Mouse (Mus musculus) stomach, embryonic 16.5 days (tissue): ENCODE measurements around the gene Akap2. TPM values are rescaled to one million over a fixed set of nuclear protein-coding genes. Genes with fewer than 3 reads are reported as not detected.

Experiments
- ATAC-seq: fragments of 200-750 bp; cut with Nextera tagmentation; 2 replicates; pipeline ENCODE4 v1.8.0; 2017; ENCODE audit warnings: moderate number of reproducible peaks, moderate TSS enrichment; ENCODE audit not compliant: insufficient read depth, low FRiP score
- H3K27ac ChIP-seq: fragments of 300-500 bp; sonication (generic); 2 replicates; pipeline ENCODE4 v1.5.1; 2014; ENCODE audit warnings: low read length
- H3K27me3 ChIP-seq: fragments of 300-500 bp; sonication (generic); 2 replicates; pipeline ENCODE4 v1.6.1; 2014; ENCODE audit warnings: low read length, control low read depth, mixed read lengths; ENCODE audit not compliant: control insufficient read depth, insufficient read depth
- H3K36me3 ChIP-seq: fragments of 300-500 bp; sonication (generic); 2 replicates; pipeline ENCODE4 v1.6.1; 2014; ENCODE audit warnings: low read length; ENCODE audit not compliant: control insufficient read depth, insufficient read depth
- H3K4me1 ChIP-seq: fragments of 300-500 bp; sonication (generic); 2 replicates; pipeline ENCODE4 v1.6.1; 2014; ENCODE audit warnings: low read length, control low read depth, mixed read lengths; ENCODE audit not compliant: control insufficient read depth, insufficient read depth
- H3K4me2 ChIP-seq: fragments of 300-500 bp; sonication (generic); 2 replicates; pipeline ENCODE4 v1.6.1; 2014; ENCODE audit warnings: low read depth, low read length, mixed read lengths
- H3K4me3 ChIP-seq: fragments of 300-500 bp; sonication (generic); replicated peaks from 2 replicates; pipeline ENCODE4 v1.5.1; 2014; ENCODE audit warnings: mild to moderate bottlenecking, low read length
- H3K9ac ChIP-seq: fragments of 300-500 bp; sonication (generic); 2 replicates; pipeline ENCODE4 v1.6.1; 2014; ENCODE audit warnings: low read length
- H3K9me3 ChIP-seq: fragments of 300-500 bp; sonication (generic); replicated peaks from 2 replicates; pipeline ENCODE4 v1.6.1; 2016; ENCODE audit warnings: low read length, control low read depth; ENCODE audit not compliant: control insufficient read depth
- WGBS: fragments of 180-500 bp; shearing (Covaris S2); extraction: QIAGEN DNeasy Blood & Tissue Kit; methylation state at CpG from one replicate; pipeline ENCODE4 v1.1.7; 2014; 5-methylcytosine and 5-hydroxymethylcytosine counted together
- polyA plus RNA-seq: library from polyadenylated mRNA; unstranded; fragments of >200 nt; fragmentation: Nextera tagmentation; extraction: Ambion mirVana; gene quantifications from 2 replicates; pipeline ENCODE4 v1.2.1, GENCODE M21; 2015

Gene Akap2
- polyA plus RNA-seq, 1 experiment from 2014 or later: 26.5 TPM

GRCm38 (mm10) chr4:57762424-57762823, 45.0 kb downstream of the Akap2 start:
- Histone ChIP-seq H3K9ac (no peak overlapping the region), H3K36me3 (no peaks in the 10 kb centered on the region), H3K27me3 (no peaks in the 10 kb centered on the region), H3K27ac (no peak overlapping the region), H3K4me2 (no peak overlapping the region), H3K4me3 (no peak overlapping the region), H3K9me3 (no peaks in the 10 kb centered on the region), H3K4me1 (peaks cover 13% of the 10 kb centered on the region)
- ATAC-seq: no peak
- 61% methylated on average over 7 of the region's 7 CpGs for WGBS

GRCm38 (mm10) chr4:57764392-57764791, 46.9 kb downstream of the Akap2 start:
- H3K27me3 ChIP-seq: no peaks in the 10 kb centered on the region
- ATAC-seq: peak; percentile 29; the same call in 1 of the 2 replicates
- peak overlapping the region; percentile 51; the same call in 1 of the 2 replicates for H3K27ac ChIP-seq
- no peak overlapping the region for H3K4me2 ChIP-seq
- no peak overlapping the region for H3K4me3 ChIP-seq
- H3K9me3 ChIP-seq: no peaks in the 10 kb centered on the region
- peaks cover 10% of the 10 kb centered on the region for H3K4me1 ChIP-seq
- no peaks in the 10 kb centered on the region for H3K36me3 ChIP-seq
- 39% methylated on average over 1 of the region's 1 CpGs for WGBS
- no peak overlapping the region for H3K9ac ChIP-seq

GRCm38 (mm10) chr4:57764926-57765325, 47.5 kb downstream of the Akap2 start:
- H3K36me3 ChIP-seq: no peaks in the 10 kb centered on the region
- H3K27ac ChIP-seq: peak overlapping the region; percentile 58
- no peak overlapping the region for H3K4me3 ChIP-seq
- peaks cover 10% of the 10 kb centered on the region for H3K4me1 ChIP-seq
- ATAC-seq: no peak
- no peak overlapping the region for H3K4me2 ChIP-seq
- no peaks in the 10 kb centered on the region for H3K9me3 ChIP-seq
- no peak overlapping the region for H3K9ac ChIP-seq
- H3K27me3 ChIP-seq: no peaks in the 10 kb centered on the region
- WGBS: 74% methylated on average over 1 of the region's 1 CpGs

GRCm38 (mm10) chr4:57765806-57766205, 48.3 kb downstream of the Akap2 start:
- H3K27me3 ChIP-seq: no peaks in the 10 kb centered on the region
- H3K36me3 ChIP-seq: no peaks in the 10 kb centered on the region
- ATAC-seq: no peak
- H3K9ac ChIP-seq: no peak overlapping the region
- no peaks in the 10 kb centered on the region for H3K9me3 ChIP-seq
- peaks cover 10% of the 10 kb centered on the region for H3K4me1 ChIP-seq
- WGBS: 48% methylated on average over 4 of the region's 4 CpGs
- no peak overlapping the region for H3K4me2 ChIP-seq
- H3K27ac ChIP-seq: no peak overlapping the region
- H3K4me3 ChIP-seq: no peak overlapping the region

- Histone ChIP-seq H3K9ac (no peak overlapping the region), H3K4me3 (no peak overlapping the region), H3K27ac (no peak overlapping the region), H3K9me3 (no peaks in the 10 kb centered on the region), H3K4me2 (no peak overlapping the region), H3K27me3 (no peaks in the 10 kb centered on the region), H3K36me3 (no peaks in the 10 kb centered on the region), H3K4me1 (peaks cover 13% of the 10 kb centered on the region)
- ATAC-seq: no peak
- 62% methylated on average over 3 of the region's 3 CpGs for WGBS
Measured at GRCm38 (mm10) chr4:57769007-57769406, 51.5 kb downstream of the Akap2 start.

GRCm38 (mm10) chr4:57770185-57770823, 52.8 kb downstream of the Akap2 start:
- Histone ChIP-seq H3K27me3 (no peaks in the 10 kb centered on the region), H3K4me3 (no peak overlapping the region), H3K36me3 (no peaks in the 10 kb centered on the region), H3K4me1 (peaks cover 5% of the 10 kb centered on the region), H3K9ac (no peak overlapping the region), H3K4me2 (no peak overlapping the region), H3K27ac (no peak overlapping the region), H3K9me3 (no peaks in the 10 kb centered on the region)
- WGBS: 75% methylated on average over 4 of the region's 4 CpGs
- ATAC-seq: no peak

- WGBS: 93% methylated on average over 2 of the region's 2 CpGs
- Histone ChIP-seq H3K4me2 (no peak overlapping the region), H3K4me1 (peaks cover 3% of the 10 kb centered on the region; the same call in 1 of the 2 replicates), H3K36me3 (no peaks in the 10 kb centered on the region), H3K9me3 (no peaks in the 10 kb centered on the region), H3K27ac (no peak overlapping the region), H3K27me3 (no peaks in the 10 kb centered on the region), H3K4me3 (no peak overlapping the region), H3K9ac (no peak overlapping the region)
- ATAC-seq: peak; percentile 50; the same call in 1 of the 2 replicates
Measured at GRCm38 (mm10) chr4:57771558-57772219, 54.2 kb downstream of the Akap2 start.

- H3K27me3 ChIP-seq: no peaks in the 10 kb centered on the region
- no peak overlapping the region for H3K9ac ChIP-seq
- 25% methylated on average over 11 of the region's 11 CpGs for WGBS
- H3K27ac ChIP-seq: peak overlapping the region; percentile 5; the same call in 1 of the 2 replicates
- H3K4me3 ChIP-seq: no peak overlapping the region
- H3K9me3 ChIP-seq: no peaks in the 10 kb centered on the region
- no peak for ATAC-seq
- H3K4me1 ChIP-seq: peaks cover 3% of the 10 kb centered on the region; the same call in 1 of the 2 replicates
- H3K36me3 ChIP-seq: no peaks in the 10 kb centered on the region
- no peak overlapping the region for H3K4me2 ChIP-seq
Measured at GRCm38 (mm10) chr4:57772851-57773510, 55.5 kb downstream of the Akap2 start.

GRCm38 (mm10) chr4:57774517-57774916, 57.1 kb downstream of the Akap2 start:
- no peak overlapping the region for H3K9ac ChIP-seq
- no peaks in the 10 kb centered on the region for H3K9me3 ChIP-seq
- no peaks in the 10 kb centered on the region for H3K36me3 ChIP-seq
- H3K27me3 ChIP-seq: no peaks in the 10 kb centered on the region
- ATAC-seq: no peak
- H3K4me2 ChIP-seq: no peak overlapping the region
- no peak overlapping the region for H3K27ac ChIP-seq
- no peak overlapping the region for H3K4me3 ChIP-seq
- 54% methylated on average over 4 of the region's 4 CpGs for WGBS
- H3K4me1 ChIP-seq: peaks cover 3% of the 10 kb centered on the region; the same call in 1 of the 2 replicates
